Mouse (Mus musculus) myocyte (in vitro differentiated cells): ENCODE measurements around the gene Milr1.

ENCODE experiments used
- CEBPB ChIP-seq: IDR thresholded peaks from 2 replicates; pipeline ENCODE4 v1.6.1; 2011; ENCODE audit warnings: mild to moderate bottlenecking, moderate library complexity; ENCODE audit not compliant: poor library complexity, insufficient read depth, severe bottlenecking
- E2F4 ChIP-seq: IDR thresholded peaks from one replicate; pipeline ENCODE4 v1.6.1; 2011; ENCODE audit warnings: mild to moderate bottlenecking, control low read depth, moderate library complexity; ENCODE audit not compliant: insufficient read depth
- MAX ChIP-seq: IDR thresholded peaks from one replicate; pipeline ENCODE4 v1.6.1; 2011; ENCODE audit warnings: low read depth, mild to moderate bottlenecking, control low read depth
- MYOD1 ChIP-seq, 3 experiments: IDR thresholded peaks; one replicate each; pipeline ENCODE4 v1.6.1; 2011; ENCODE audit warnings: control low read depth in 2 of 3, low read depth in 2 of 3, mild to moderate bottlenecking in 2 of 3, moderate library complexity in 1 of 3; ENCODE audit not compliant: insufficient read length in 2 of 3, control insufficient read depth in 1 of 3
- MYOG ChIP-seq, 3 experiments: IDR thresholded peaks; one replicate each; pipeline ENCODE4 v1.6.1; 2011; ENCODE audit warnings: control low read depth in 2 of 3, low read depth in 2 of 3, mild to moderate bottlenecking in 2 of 3; ENCODE audit not compliant: insufficient read length in 2 of 3, control insufficient read depth in 1 of 3, insufficient read depth in 1 of 3
- POLR2A ChIP-seq: IDR thresholded peaks from one replicate; pipeline ENCODE4 v1.6.1; 2011; ENCODE audit warnings: low read depth, mild to moderate bottlenecking, control low read depth, moderate library complexity; ENCODE audit not compliant: insufficient read length
- POLR2AphosphoS2 ChIP-seq: IDR thresholded peaks from one replicate; pipeline ENCODE4 v1.6.1; 2011; ENCODE audit warnings: low read depth, control low read depth; ENCODE audit not compliant: insufficient read length
- REST ChIP-seq: IDR thresholded peaks from one replicate; pipeline ENCODE4 v1.6.1; 2011; ENCODE audit warnings: mild to moderate bottlenecking, control low read depth, moderate library complexity; ENCODE audit not compliant: insufficient read depth, insufficient read length
- SRF ChIP-seq: IDR thresholded peaks from one replicate; pipeline ENCODE4 v1.6.1; 2011; ENCODE audit warnings: low read depth; ENCODE audit not compliant: control insufficient read depth, insufficient read length
- TCF12 ChIP-seq: IDR thresholded peaks from one replicate; pipeline ENCODE4 v1.6.1; 2011; ENCODE audit warnings: mild to moderate bottlenecking, control low read depth; ENCODE audit not compliant: poor library complexity, insufficient read depth, severe bottlenecking
- TCF3 ChIP-seq: IDR thresholded peaks from one replicate; pipeline ENCODE4 v1.6.1; 2011; ENCODE audit warnings: low read depth, control low read depth; ENCODE audit not compliant: insufficient read length
- USF1 ChIP-seq: IDR thresholded peaks from one replicate; pipeline ENCODE4 v1.6.1; 2011; ENCODE audit warnings: low read depth, mild to moderate bottlenecking, control low read depth, moderate library complexity

DNA sequence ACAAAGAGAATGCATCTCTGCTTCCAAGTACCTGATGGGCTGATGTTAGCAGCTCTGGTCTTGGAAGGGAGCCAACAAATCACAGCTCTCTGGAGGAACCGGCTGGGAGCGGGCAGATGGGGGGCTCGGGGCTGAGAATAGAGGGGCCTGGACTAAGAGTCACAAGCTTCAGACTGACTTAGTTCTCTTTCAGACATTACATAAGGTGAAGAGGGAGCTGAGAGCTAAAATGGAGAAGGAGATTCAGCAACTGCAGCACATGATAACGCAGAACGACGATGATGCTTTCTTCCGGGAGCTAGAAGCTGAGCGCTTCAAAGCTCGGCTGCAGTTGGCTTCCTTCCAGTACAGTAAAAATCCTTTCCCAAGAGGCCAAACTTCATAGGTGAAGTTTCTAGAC, 67.3 kb downstream of the Milr1 start:
- TF ChIP-seq REST: no peak
- no peak for TF ChIP-seq CEBPB
- no peak for TF ChIP-seq POLR2AphosphoS2
- TF ChIP-seq SRF: no peak
- TF ChIP-seq POLR2A: no peak
- no peak for TF ChIP-seq USF1
- TF ChIP-seq E2F4: no peak
- TF ChIP-seq MAX: no peak
- no peak for TF ChIP-seq TCF3
- TF ChIP-seq MYOG (IDR thresholded peaks at IDR 0.05; ENCODE audit: control insufficient read depth in 1 of 3, insufficient read depth in 1 of 3, insufficient read length in 2 of 3, low read depth in 2 of 3): no peak
- no peak for TF ChIP-seq TCF12
- no peak for TF ChIP-seq MYOD1 (IDR thresholded peaks at IDR 0.05; ENCODE audit: control insufficient read depth in 1 of 3, insufficient read length in 2 of 3, low read depth in 2 of 3)
